Mouse (Mus musculus) megakaryocyte, embryonic 14.5 days (primary cell): ENCODE measurements around the gene B3galnt2.

ENCODE experiments used
- FLI1 ChIP-seq: IDR thresholded peaks from 2 replicates; pipeline ENCODE4 v1.6.1; 2012; ENCODE audit warnings: low read length, inconsistent platforms, mixed read lengths
- GATA1 ChIP-seq: IDR thresholded peaks from 3 replicates; pipeline ENCODE4 v1.6.1; 2012; ENCODE audit warnings: mixed read lengths, low read length, inconsistent platforms, borderline replicate concordance

DNA sequence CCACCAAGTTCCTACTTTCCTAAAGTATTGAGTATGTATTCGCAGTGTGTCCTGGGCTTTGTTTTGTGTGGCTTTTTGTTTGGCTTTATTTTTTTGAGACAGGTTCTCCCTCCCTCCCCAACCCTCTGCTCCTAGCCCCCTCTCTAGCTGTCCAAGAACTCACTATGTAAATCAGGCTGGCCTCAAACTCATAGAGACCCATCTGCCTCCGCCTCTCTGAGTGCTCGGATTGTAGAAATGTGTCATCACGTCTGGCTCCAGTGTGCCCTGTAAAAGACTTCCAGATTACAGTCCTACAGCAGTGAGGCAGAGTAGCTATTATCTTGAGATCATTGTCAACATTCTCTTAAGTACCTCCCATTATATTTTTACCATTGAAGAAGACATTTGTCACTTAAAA lies 6.8 kb downstream of the B3galnt2 start:
- no peak for TF ChIP-seq FLI1
- no peak for TF ChIP-seq GATA1
